Mouse (Mus musculus): Measurements from ENCODE around the gene Slc35e3. TPM values are rescaled to one million over a fixed set of nuclear protein-coding genes. Genes with fewer than 3 reads are reported as not detected.
"Not testable (repeated sequence)": the region's sequence is repeated elsewhere in the genome, so short reads cannot be mapped to it uniquely, and the experiment has no call there.

Slc35e3 gene
- total RNA-seq, 2 experiments from 2014 or later = 3.5 to 5.4 TPM

- intact Hi-C loops (cut with DNase I) = no loop called here
- DNase-seq = no peak
Measured at GRCm38 (mm10) chr10:117724136-117724718, 21.9 kb downstream of the Slc35e3 start.

- intact Hi-C loops (cut with DNase I) = no loop called here
- peak in 1 of 2 experiments; percentile 24 for DNase-seq
Measured at GRCm38 (mm10) chr10:117718161-117719119, 27.7 kb downstream of the Slc35e3 start.

GRCm38 (mm10) chr10:117717583-117717982, 28.6 kb downstream of the Slc35e3 start:
- intact Hi-C loops (cut with DNase I) = no loop called here
- no peak for DNase-seq

GRCm38 (mm10) chr10:117716686-117717085, 29.5 kb downstream of the Slc35e3 start:
- no peak for DNase-seq
- intact Hi-C loops (cut with DNase I) = no loop called here

- intact Hi-C loops (cut with DNase I); DNase-seq: not testable (repeated sequence)
Measured at GRCm38 (mm10) chr10:117715654-117716053, 30.5 kb downstream of the Slc35e3 start.

- no peak for DNase-seq
- intact Hi-C loops (cut with DNase I) = no loop called here
Measured at GRCm38 (mm10) chr10:117714928-117715500, 31.2 kb downstream of the Slc35e3 start.

- no peak for DNase-seq
- intact Hi-C loops (cut with DNase I) = no loop called here
Measured at GRCm38 (mm10) chr10:117714048-117714545, 32.1 kb downstream of the Slc35e3 start.

GRCm38 (mm10) chr10:117713466-117713865, 32.7 kb downstream of the Slc35e3 start:
- intact Hi-C loops (cut with DNase I) = no loop called here
- no peak for DNase-seq

- intact Hi-C loops (cut with DNase I) = no loop called here
- DNase-seq = no peak
Measured at GRCm38 (mm10) chr10:117712871-117713270, 33.3 kb downstream of the Slc35e3 start.

GRCm38 (mm10) chr10:117712191-117712754, 33.9 kb downstream of the Slc35e3 start:
- intact Hi-C loops (cut with DNase I) = no loop called here

GRCm38 (mm10) chr10:117711408-117711807, 34.8 kb downstream of the Slc35e3 start:
- no peak for DNase-seq
- intact Hi-C loops (cut with DNase I) = no loop called here

More at GRCm38 (mm10) chr10:117712191-117712754, 33.9 kb downstream of the Slc35e3 start:
- DNase-seq = no peak

- peak; percentile 97 for DNase-seq
- intact Hi-C loops (cut with DNase I) = no loop called here
Measured at GRCm38 (mm10) chr10:117710604-117711141, 35.5 kb downstream of the Slc35e3 start, which contains the start of gene Mdm2. Gene Mdm2, minus strand, starts transcription at chr10:117710758.

GRCm38 (mm10) chr10:117709930-117710603, 36.1 kb downstream of the Slc35e3 start:
- DNase-seq = peak; percentile 64 to 81
- intact Hi-C loops (cut with DNase I) = loop anchor here (10.0 kb wide), 1 partner anchor 355 kb away; no protein-coding TSS in a partner anchor

- intact Hi-C loops (cut with DNase I) = loop anchor here (10.0 kb wide), 1 partner anchor 355 kb away; no protein-coding TSS in a partner anchor
- DNase-seq = no peak
Measured at GRCm38 (mm10) chr10:117709326-117709830, 36.8 kb downstream of the Slc35e3 start.

- no peak for DNase-seq
- intact Hi-C loops (cut with DNase I) = loop anchor here (10.0 kb wide), 1 partner anchor 354 kb away; no protein-coding TSS in a partner anchor
Measured at GRCm38 (mm10) chr10:117708856-117709255, 37.3 kb downstream of the Slc35e3 start.

- DNase-seq = no peak
- intact Hi-C loops (cut with DNase I) = loop anchor here (10.0 kb wide), 1 partner anchor 354 kb away; no protein-coding TSS in a partner anchor
Measured at GRCm38 (mm10) chr10:117708376-117708775, 37.8 kb downstream of the Slc35e3 start.

- no peak for DNase-seq
- intact Hi-C loops (cut with DNase I) = loop anchor here (10.0 kb wide), 1 partner anchor 352 kb away; no protein-coding TSS in a partner anchor
Measured at GRCm38 (mm10) chr10:117707114-117707838, 38.9 kb downstream of the Slc35e3 start.

GRCm38 (mm10) chr10:117706440-117706839, 39.7 kb downstream of the Slc35e3 start:
- no peak for DNase-seq
- intact Hi-C loops (cut with DNase I) = loop anchor here (10.0 kb wide), 1 partner anchor 352 kb away; no protein-coding TSS in a partner anchor

Data from gastrocnemius, postnatal 36 days (tissue).